Mouse (Mus musculus): ENCODE results near the gene Actr3b. TPM values are rescaled to one million over a fixed set of nuclear protein-coding genes. Genes with fewer than 3 reads are reported as not detected.
"Not testable (repeated sequence)": the region's sequence is repeated elsewhere in the genome, so short reads cannot be mapped to it uniquely, and the experiment has no call there.

Actr3b gene
- total RNA-seq (2021): 100 to 1,000 TPM; 145 to 156 TPM

- DNase-seq (ENCODE audit: extremely low spot score in 1 of 2, low spot score in 1 of 2): peak; percentile 70 to 73
Observed at GRCm38 (mm10) chr5:25759460-25760409, at the start of gene Actr3b. Gene Actr3b, plus strand, starts transcription at chr5:25759997.

- not testable (repeated sequence) for DNase-seq (ENCODE audit: extremely low spot score in 1 of 2, low spot score in 1 of 2)
Observed at GRCm38 (mm10) chr5:25713001-25713706, 46.6 kb upstream of the Actr3b start.

GRCm38 (mm10) chr5:25719390-25719789 lies 40.4 kb upstream of the Actr3b start:
- DNase-seq (ENCODE audit: extremely low spot score in 1 of 2, low spot score in 1 of 2): no peak

GRCm38 (mm10) chr5:25723016-25723415 lies 36.8 kb upstream of the Actr3b start:
- DNase-seq (ENCODE audit: extremely low spot score in 1 of 2, low spot score in 1 of 2): no peak

- DNase-seq (ENCODE audit: extremely low spot score in 1 of 2, low spot score in 1 of 2): no peak
Observed at GRCm38 (mm10) chr5:25724134-25724675, 35.6 kb upstream of the Actr3b start.

GRCm38 (mm10) chr5:25734318-25734717 lies 25.5 kb upstream of the Actr3b start:
- DNase-seq (ENCODE audit: extremely low spot score in 1 of 2, low spot score in 1 of 2): peak in 1 of 2 experiments; percentile 69

- peak; percentile 15 to 31 for DNase-seq (ENCODE audit: extremely low spot score in 1 of 2, low spot score in 1 of 2)
Observed at GRCm38 (mm10) chr5:25735861-25736260, 23.9 kb upstream of the Actr3b start.

GRCm38 (mm10) chr5:25738448-25738847 lies 21.3 kb upstream of the Actr3b start:
- DNase-seq (ENCODE audit: extremely low spot score in 1 of 2, low spot score in 1 of 2): no peak

- DNase-seq (ENCODE audit: extremely low spot score in 1 of 2, low spot score in 1 of 2): not testable (repeated sequence)
Observed at GRCm38 (mm10) chr5:25738902-25739301, 20.9 kb upstream of the Actr3b start.

- DNase-seq (ENCODE audit: extremely low spot score in 1 of 2, low spot score in 1 of 2): no peak
Observed at GRCm38 (mm10) chr5:25747904-25748303, 11.9 kb upstream of the Actr3b start.

- no peak for DNase-seq (ENCODE audit: extremely low spot score in 1 of 2, low spot score in 1 of 2)
Observed at GRCm38 (mm10) chr5:25748613-25749012, 11.2 kb upstream of the Actr3b start.

GRCm38 (mm10) chr5:25751552-25751951 lies 8.2 kb upstream of the Actr3b start:
- DNase-seq (ENCODE audit: extremely low spot score in 1 of 2, low spot score in 1 of 2): no peak

- DNase-seq (ENCODE audit: extremely low spot score in 1 of 2, low spot score in 1 of 2): no peak
Observed at GRCm38 (mm10) chr5:25752862-25753261, 6.9 kb upstream of the Actr3b start.

GRCm38 (mm10) chr5:25753556-25754235 lies 6.1 kb upstream of the Actr3b start:
- no peak for DNase-seq (ENCODE audit: extremely low spot score in 1 of 2, low spot score in 1 of 2)

GRCm38 (mm10) chr5:25754236-25754766 lies 5.5 kb upstream of the Actr3b start:
- DNase-seq (ENCODE audit: extremely low spot score in 1 of 2, low spot score in 1 of 2): no peak

GRCm38 (mm10) chr5:25760410-25760832 lies 624 bp downstream of the Actr3b start:
- DNase-seq (ENCODE audit: extremely low spot score in 1 of 2, low spot score in 1 of 2): peak; percentile 38 to 39

- DNase-seq (ENCODE audit: extremely low spot score in 1 of 2, low spot score in 1 of 2): no peak
Observed at GRCm38 (mm10) chr5:25760871-25761270, 1.1 kb downstream of the Actr3b start.

GRCm38 (mm10) chr5:25761850-25762249 lies 2.1 kb downstream of the Actr3b start:
- no peak for DNase-seq (ENCODE audit: extremely low spot score in 1 of 2, low spot score in 1 of 2)

- no peak for DNase-seq (ENCODE audit: extremely low spot score in 1 of 2, low spot score in 1 of 2)
Observed at GRCm38 (mm10) chr5:25769006-25769405, 9.2 kb downstream of the Actr3b start.

GRCm38 (mm10) chr5:25769406-25769805 lies 9.6 kb downstream of the Actr3b start:
- peak in 1 of 2 experiments; percentile 2 for DNase-seq (ENCODE audit: extremely low spot score in 1 of 2, low spot score in 1 of 2)

Data from layer of hippocampus, postnatal 25 days (tissue).